Mouse (Mus musculus) MEL (cell line): Measurements from ENCODE around the gene 6430628N08Rik. TPM values are rescaled to one million over a fixed set of nuclear protein-coding genes. Genes with fewer than 3 reads are reported as not detected.

ENCODE experiments used
- DNase-seq: peaks from one replicate; pipeline ENCODE4 v3.0.0; 2011; ENCODE audit warnings: low read depth, low spot score
- H3K27ac ChIP-seq: 2 replicates; pipeline ENCODE4 v1.5.1; 2012; ENCODE audit warnings: low read depth, mild to moderate bottlenecking, control low read depth, low read length, moderate library complexity; ENCODE audit not compliant: control insufficient read depth
- H3K27me3 ChIP-seq, 2 experiments: fragments of 150-350 bp in 1 of 2; sonication (generic) in 1 of 2; 2 replicates each; pipeline ENCODE4 v1.6.1; 2012; ENCODE audit warnings: low read length in 2 of 2, mild to moderate bottlenecking in 2 of 2, improper control_type of control experiment in 1 of 2, moderate library complexity in 1 of 2; ENCODE audit not compliant: insufficient read depth in 2 of 2, control insufficient read depth in 1 of 2
- H3K36me3 ChIP-seq, 2 experiments: 2 replicates each; pipeline ENCODE4 v1.6.1; 2012 to 2014; ENCODE audit warnings: low read length in 2 of 2, improper control_type of control experiment in 1 of 2, inconsistent platforms in 1 of 2, mild to moderate bottlenecking in 1 of 2; ENCODE audit not compliant: insufficient read depth in 2 of 2, control insufficient read depth in 1 of 2
- H3K4me1 ChIP-seq, 2 experiments: fragments of 150-350 bp in 1 of 2; sonication (generic) in 1 of 2; 2 replicates each; pipeline ENCODE4 v1.6.1; 2012; ENCODE audit warnings: low read length in 2 of 2, improper control_type of control experiment in 1 of 2, mild to moderate bottlenecking in 1 of 2; ENCODE audit not compliant: insufficient read depth in 2 of 2, control insufficient read depth in 1 of 2
- H3K4me3 ChIP-seq, 2 experiments: fragments of 150-350 bp in 1 of 2; sonication (generic) in 1 of 2; 2 replicates each; pipeline ENCODE4 v1.5.1; 2012; ENCODE audit warnings: low read depth in 2 of 2, low read length in 2 of 2, mild to moderate bottlenecking in 2 of 2, moderate library complexity in 2 of 2, control low read depth in 1 of 2, improper control_type of control experiment in 1 of 2; ENCODE audit not compliant: control insufficient read depth in 1 of 2, insufficient read depth in 1 of 2
- H3K79me2 ChIP-seq: 2 replicates; pipeline ENCODE4 v1.6.1; 2012; ENCODE audit warnings: mild to moderate bottlenecking, low read length, moderate library complexity; ENCODE audit not compliant: control insufficient read depth, poor library complexity, insufficient read depth
- H3K9ac ChIP-seq: 2 replicates; pipeline ENCODE4 v1.6.1; 2012; ENCODE audit warnings: low read depth, mild to moderate bottlenecking, control low read depth, low read length, moderate library complexity; ENCODE audit not compliant: control insufficient read depth, poor library complexity, severe bottlenecking
- H3K9me3 ChIP-seq: fragments of 150-350 bp; sonication (generic); replicated peaks from 2 replicates; pipeline ENCODE4 v1.6.1; 2012; ENCODE audit warnings: mild to moderate bottlenecking, low read length, improper control_type of control experiment, moderate library complexity; ENCODE audit not compliant: insufficient read depth
- CHD1 ChIP-seq: IDR thresholded peaks from 2 replicates; pipeline ENCODE4 v1.6.1; 2012; ENCODE audit warnings: low read depth, mild to moderate bottlenecking, inconsistent platforms, low read length, improper control_type of control experiment
- CHD2 ChIP-seq: IDR thresholded peaks from 2 replicates; pipeline ENCODE4 v1.6.1; 2011; ENCODE audit warnings: low read length, improper control_type of control experiment
- CTCF ChIP-seq, 3 experiments: IDR thresholded peaks in 2 of 3; conservative IDR thresholded peaks in 1 of 3; 2 replicates each; pipeline ENCODE4 v1.5.1; 2011 to 2012; ENCODE audit warnings: low read length in 3 of 3, low read depth in 2 of 3, mild to moderate bottlenecking in 2 of 3, improper control_type of control experiment in 1 of 3, inconsistent platforms in 1 of 3, mixed read lengths in 1 of 3, moderate library complexity in 1 of 3; ENCODE audit not compliant: control insufficient read depth in 1 of 3, insufficient read depth in 1 of 3, poor library complexity in 1 of 3, severe bottlenecking in 1 of 3
- EP300 ChIP-seq, 2 experiments: IDR thresholded peaks; 2 replicates each; pipeline ENCODE4 v1.6.1; 2011; ENCODE audit warnings: improper control_type of control experiment in 2 of 2, low read length in 2 of 2, low read depth in 1 of 2, mild to moderate bottlenecking in 1 of 2
- ETS1 ChIP-seq: IDR thresholded peaks from 2 replicates; pipeline ENCODE4 v1.6.1; 2012; ENCODE audit warnings: low read depth, mild to moderate bottlenecking, inconsistent platforms, low read length, improper control_type of control experiment, moderate library complexity
- GABPA ChIP-seq: IDR thresholded peaks from 2 replicates; pipeline ENCODE4 v1.6.1; 2012; ENCODE audit warnings: low read depth, mild to moderate bottlenecking, inconsistent platforms, low read length, improper control_type of control experiment, moderate library complexity
- GATA1 ChIP-seq: IDR thresholded peaks from 2 replicates; pipeline ENCODE4 v1.6.1; 2011; ENCODE audit warnings: low read depth, low read length, improper control_type of control experiment
- JUND ChIP-seq: IDR thresholded peaks from 2 replicates; pipeline ENCODE4 v1.6.1; 2011; ENCODE audit warnings: low read depth, mild to moderate bottlenecking, improper control_type of control experiment, low read length
- KAT2A ChIP-seq: conservative IDR thresholded peaks from 2 replicates; pipeline ENCODE4 v1.6.1; 2012; ENCODE audit warnings: low read depth, low read length, improper control_type of control experiment, inconsistent platforms
- MAFK ChIP-seq: IDR thresholded peaks from 2 replicates; pipeline ENCODE4 v1.6.1; 2011; ENCODE audit warnings: low read depth, mild to moderate bottlenecking, low read length, improper control_type of control experiment, borderline replicate concordance
- MAX ChIP-seq: IDR thresholded peaks from 2 replicates; pipeline ENCODE4 v1.6.1; 2011; ENCODE audit warnings: low read length, improper control_type of control experiment
- MYC ChIP-seq: IDR thresholded peaks from 2 replicates; pipeline ENCODE4 v1.6.1; 2011; ENCODE audit warnings: low read depth, mild to moderate bottlenecking, low read length, improper control_type of control experiment, moderate library complexity
- NELFE ChIP-seq: IDR thresholded peaks from 2 replicates; pipeline ENCODE4 v1.6.1; 2011; ENCODE audit warnings: low read depth, low read length, improper control_type of control experiment
- NRF1 ChIP-seq: IDR thresholded peaks from 2 replicates; pipeline ENCODE4 v1.6.1; 2014; ENCODE audit warnings: low read depth, mild to moderate bottlenecking, inconsistent platforms, low read length, improper control_type of control experiment, moderate library complexity; ENCODE audit not compliant: poor library complexity, insufficient read depth, severe bottlenecking
- POLR2A ChIP-seq, 2 experiments: IDR thresholded peaks; 2 replicates each; pipeline ENCODE4 v1.6.1; 2011 to 2012; ENCODE audit warnings: low read length in 2 of 2, mild to moderate bottlenecking in 2 of 2, control low read depth in 1 of 2, improper control_type of control experiment in 1 of 2, low read depth in 1 of 2, moderate library complexity in 1 of 2; ENCODE audit not compliant: control insufficient read depth in 1 of 2, insufficient read depth in 1 of 2, poor library complexity in 1 of 2
- POLR2AphosphoS5 ChIP-seq: IDR thresholded peaks from 2 replicates; pipeline ENCODE4 v1.6.1; 2012; ENCODE audit warnings: low read depth, borderline replicate concordance, mild to moderate bottlenecking, inconsistent platforms, low read length, moderate library complexity, mixed read lengths
- RCOR1 ChIP-seq: IDR thresholded peaks from 2 replicates; pipeline ENCODE4 v1.6.1; 2012; ENCODE audit warnings: low read depth, mild to moderate bottlenecking, inconsistent platforms, low read length, improper control_type of control experiment
- SIN3A ChIP-seq: IDR thresholded peaks from 2 replicates; pipeline ENCODE4 v1.6.1; 2012; ENCODE audit warnings: low read length, improper control_type of control experiment, inconsistent platforms
- TCF12 ChIP-seq: IDR thresholded peaks from 2 replicates; pipeline ENCODE4 v1.6.1; 2014; ENCODE audit warnings: low read depth, mild to moderate bottlenecking, inconsistent platforms, low read length, improper control_type of control experiment, moderate library complexity
- UBTF ChIP-seq: IDR thresholded peaks from 2 replicates; pipeline ENCODE4 v1.6.1; 2012; ENCODE audit warnings: low read depth, mild to moderate bottlenecking, inconsistent platforms, low read length, improper control_type of control experiment, moderate library complexity, borderline replicate concordance; ENCODE audit not compliant: insufficient read depth
- USF1 ChIP-seq: IDR thresholded peaks from 2 replicates; pipeline ENCODE4 v1.6.1; 2014; ENCODE audit warnings: low read depth, mild to moderate bottlenecking, inconsistent platforms, low read length, improper control_type of control experiment, moderate library complexity
- ZKSCAN1 ChIP-seq: IDR thresholded peaks from 2 replicates; pipeline ENCODE4 v1.6.1; 2012; ENCODE audit warnings: low read depth, mild to moderate bottlenecking, inconsistent platforms, low read length, improper control_type of control experiment, moderate library complexity
- ZNF384 ChIP-seq: IDR thresholded peaks from 2 replicates; pipeline ENCODE4 v1.6.1; 2012; ENCODE audit warnings: low read depth, mild to moderate bottlenecking, inconsistent platforms, low read length, improper control_type of control experiment
- polyA plus RNA-seq, 2 experiments: library from polyadenylated mRNA; stranded (reverse) in 1 of 2; unstranded in 1 of 2; fragments of >175 nt in 1 of 2; fragments of >200 nt in 1 of 2; gene quantifications; 2 replicates each; pipeline versions ENCODE4 v1.2.1 to v1.2.4; 2012; ENCODE audit warnings: low replicate concordance in 2 of 2, low read depth in 1 of 2; ENCODE audit not compliant: insufficient read length in 2 of 2, insufficient read depth in 1 of 2, missing spikeins in 1 of 2
- total RNA-seq: library from RNA; depleted of rRNA; stranded (reverse); fragments of 300-350 nt; gene quantifications from 2 replicates; pipeline ENCODE4 v1.2.3, GENCODE M21; 2012

The 6430628N08Rik gene
- total and polyA plus RNA-seq, 3 experiments, result not detected

DNA sequence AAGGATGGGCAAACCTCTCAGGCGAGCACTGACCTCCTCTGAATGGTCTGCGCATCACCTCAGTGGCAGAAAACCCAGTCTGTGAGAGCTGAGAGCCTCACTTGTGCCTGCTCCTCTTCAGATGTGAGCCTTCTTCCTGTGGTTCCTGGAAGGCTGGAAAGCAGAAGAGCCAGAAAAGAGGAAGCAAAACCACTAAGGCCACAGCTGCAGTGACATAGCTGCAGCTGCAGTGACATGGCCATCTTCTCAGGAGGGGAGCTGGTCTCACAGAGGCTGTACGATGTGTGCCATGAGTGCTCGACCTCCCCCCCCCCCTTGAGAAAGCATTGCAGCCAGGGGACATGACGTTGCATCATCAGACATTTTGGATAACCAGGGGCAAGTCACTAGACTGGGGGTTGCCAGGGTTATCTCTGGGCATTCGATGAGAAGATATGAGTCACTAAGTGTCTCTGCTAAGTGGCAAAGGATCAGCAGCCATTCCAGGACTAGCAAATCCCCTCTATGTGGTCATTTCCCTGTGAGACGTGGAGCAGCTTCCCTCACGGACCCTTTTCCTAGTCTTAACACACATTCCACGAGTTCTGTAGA is 33.1 kb upstream of the 6430628N08Rik start:
- Histone ChIP-seq H3K4me1 (peaks cover 23 to 37% of the 10 kb centered on the region in 2 experiments), H3K9me3 (no peaks in the 10 kb centered on the region), H3K27me3 (no peaks in the 10 kb centered on the region), H3K4me3 (no peak overlapping the region), H3K27ac (peak overlapping the region; percentile 68), H3K9ac (peak overlapping the region; percentile 5; the same call in 1 of the 2 replicates), H3K79me2 (no peaks in the 10 kb centered on the region), H3K36me3 (peaks cover 8 to 28% of the 10 kb centered on the region in 2 experiments)
- TF ChIP-seq UBTF (no peak), NELFE (no peak), TCF12 (peak; percentile 81), CHD1 (no peak), CHD2 (no peak), POLR2AphosphoS5 (no peak), KAT2A (no peak), ZNF384 (no peak), ZKSCAN1 (no peak), ETS1 (peak; percentile 92), MYC (no peak), EP300 (IDR thresholded peaks at IDR 0.05; ENCODE audit: low read depth in 1 of 2, low read length in 2 of 2) (peak; percentile 35 to 72; a peak in 2 of 4 replicates), NRF1 (no peak), USF1 (no peak), MAX (no peak), GATA1 (0 out of 2 replicates have a peak, but pooled peaks have one; percentile 19), RCOR1 (peak; percentile 37; the same call in 1 of the 2 replicates), SIN3A (peak; percentile 38; the same call in 1 of the 2 replicates), POLR2A (IDR thresholded peaks at IDR 0.05; ENCODE audit: control insufficient read depth in 1 of 2, insufficient read depth in 1 of 2, low read depth in 1 of 2, low read length in 2 of 2, poor library complexity in 1 of 2) (no peak), MAFK (no peak), GABPA (no peak), JUND (0 out of 2 replicates have a peak, but pooled peaks have one; percentile 12), CTCF (IDR thresholded peaks at IDR 0.05 in 2 of 3, conservative IDR thresholded peaks at IDR 0.05 in 1 of 3; ENCODE audit: control insufficient read depth in 1 of 3, insufficient read depth in 1 of 3, low read depth in 2 of 3, low read length in 3 of 3, poor library complexity in 1 of 3, severe bottlenecking in 1 of 3) (no peak)
- peak; percentile 83 for DNase-seq
